In genomic region chr14:23107466-23107865, GRCm38 (mm10) we compare ENCODE assay signal across 24 mouse cellular contexts.
A peak's percentile ranks its signal among the peaks of the same experiment; 100 is the strongest.
DNase-seq lines count a peak whose midpoint lies in the region; ATAC-seq lines count a peak whose summit lies in the region.
"Had no signal": no experiment of that assay in that cellular context is flagged by ENCODE, and none has a peak within 500 bp of the region (broad histone marks: within the 10 kb centered on the region; RNA-seq: fewer than 3 reads in every experiment).

No protein-coding gene starts in this region.

- WGBS in midbrain, embryonic 16.5 days, result 57% methylated on average over 4 of the region's 4 CpGs
- 66% methylated on average over 4 of the region's 4 CpGs for WGBS in midbrain, embryonic 14.5 days

- H3K36me3 ChIP-seq in midbrain, embryonic 16.5 days (ENCODE audit: control insufficient read depth, insufficient read depth, low read length), result no peaks in the 10 kb centered on the region
- H3K36me3 ChIP-seq in midbrain, embryonic 14.5 days (ENCODE audit: control insufficient read depth, insufficient read depth, low read length), result no peaks in the 10 kb centered on the region
- H3K36me3 ChIP-seq: forebrain, embryonic 15.5 days; limb, embryonic 12.5 days; neural tube, embryonic 12.5 days had no signal

- peaks cover 3% of the 10 kb centered on the region; the same call in 1 of the 2 replicates for H3K4me1 ChIP-seq in midbrain, embryonic 16.5 days (ENCODE audit: control insufficient read depth, insufficient read depth, low read length)
- no peaks in the 10 kb centered on the region for H3K4me1 ChIP-seq in midbrain, embryonic 14.5 days (ENCODE audit: control insufficient read depth, insufficient read depth, low read length)
- H3K4me1 ChIP-seq: forebrain, embryonic 15.5 days; limb, embryonic 12.5 days; neural tube, embryonic 12.5 days had no signal

- no peaks in the 10 kb centered on the region for H3K9me3 ChIP-seq in midbrain, embryonic 16.5 days (replicated peaks; ENCODE audit: control insufficient read depth, low read length, poor library complexity, severe bottlenecking)
- H3K9me3 ChIP-seq in midbrain, embryonic 14.5 days (ENCODE audit: control insufficient read depth, low read length), result no peaks in the 10 kb centered on the region
- H3K9me3 ChIP-seq: forebrain, embryonic 15.5 days; limb, embryonic 12.5 days; neural tube, embryonic 12.5 days had no signal

- no peak overlapping the region for H3K4me3 ChIP-seq in midbrain, embryonic 16.5 days (ENCODE audit: low read depth, low read length)
- H3K4me3 ChIP-seq in midbrain, embryonic 14.5 days (replicated peaks; ENCODE audit: low read depth, low read length), result no peak overlapping the region
- H3K4me3 ChIP-seq: forebrain, embryonic 15.5 days; limb, embryonic 12.5 days; neural tube, embryonic 12.5 days had no signal

- no peak for DNase-seq in cerebellum, postnatal 4 days (ENCODE audit: low spot score in 2 of 2)
- DNase-seq in midbrain, embryonic 14.5 days, result no peak
- DNase-seq in cerebellum, adult 9-10 months, result peak; percentile 43
- DNase-seq in telencephalon, adult 2 months (ENCODE audit: low read depth, low spot score), result peak; percentile 13
- no peak for DNase-seq in adipocyte (ENCODE audit: low spot score)
- no peak for DNase-seq in left cerebral cortex, postnatal 4 days
- DNase-seq: adrenal gland, postnatal 14 days; gastrocnemius, postnatal 36 days; kidney, adult 2 months; liver, postnatal 0 days; right cerebral cortex, postnatal 25 days; thymus, adult 2 months; thymus, postnatal 4 days had no signal

- H3K27ac ChIP-seq in midbrain, embryonic 16.5 days (ENCODE audit: low read length), result 0 out of 2 replicates have a peak overlapping the region, but pooled peaks have one; percentile 33
- H3K27ac ChIP-seq in midbrain, embryonic 14.5 days (replicated peaks; ENCODE audit: low read depth, low read length), result no peak overlapping the region
- H3K27ac ChIP-seq: forebrain, embryonic 15.5 days; hindbrain, embryonic 14.5 days; kidney, postnatal 0 days; limb, embryonic 12.5 days; macrophage; neural tube, embryonic 12.5 days had no signal

- H3K4me2 ChIP-seq in midbrain, embryonic 16.5 days (ENCODE audit: low read length), result no peak overlapping the region
- no peak overlapping the region for H3K4me2 ChIP-seq in midbrain, embryonic 14.5 days (ENCODE audit: low read length)
- H3K4me2 ChIP-seq: forebrain, embryonic 15.5 days; hindbrain, embryonic 14.5 days; limb, embryonic 12.5 days; liver, embryonic 11.5 days; neural tube, embryonic 12.5 days had no signal

- intact Hi-C loops in left cerebral cortex, postnatal 4 days (cut with DNase I), result no loop called here

- no peak overlapping the region for H3K9ac ChIP-seq in midbrain, embryonic 16.5 days (ENCODE audit: low read depth, low read length)
- H3K9ac ChIP-seq in midbrain, embryonic 14.5 days (replicated peaks; ENCODE audit: low read length), result no peak overlapping the region
- H3K9ac ChIP-seq: forebrain, embryonic 15.5 days; hindbrain, embryonic 14.5 days; limb, embryonic 12.5 days; liver, postnatal 0 days; neural tube, embryonic 12.5 days had no signal

- ATAC-seq in cerebellum, adult (ENCODE audit: insufficient number of reproducible peaks, low FRiP score, low TSS enrichment), result peak; percentile 79
- ATAC-seq in midbrain, embryonic 16.5 days, result no peak
- ATAC-seq in midbrain, embryonic 14.5 days (ENCODE audit: low FRiP score, low TSS enrichment), result no peak
- ATAC-seq: activated CD4-positive, CD25-positive, alpha-beta regulatory T cell, adult 4 months; forebrain, embryonic 15.5 days; liver, postnatal 0 days; lung, postnatal 0 days had no signal

- no peaks in the 10 kb centered on the region for H3K27me3 ChIP-seq in midbrain, embryonic 16.5 days (ENCODE audit: control insufficient read depth, insufficient read depth, low read depth, low read length)
- no peaks in the 10 kb centered on the region for H3K27me3 ChIP-seq in midbrain, embryonic 14.5 days (ENCODE audit: control insufficient read depth, insufficient read depth, low read length)
- H3K27me3 ChIP-seq: forebrain, embryonic 15.5 days; limb, embryonic 12.5 days; neural tube, embryonic 12.5 days had no signal

Comparison
In these comparisons a context has a peak if more than half of its experiments do, and no peak if none do; other contexts are left out.
1. DNase-seq: peak in cerebellum, adult 9-10 months (single experiment) and telencephalon, adult 2 months (single experiment); none in cerebellum, postnatal 4 days (0 of 2), midbrain, embryonic 14.5 days (single experiment), adipocyte (single experiment) and left cerebral cortex, postnatal 4 days (single experiment).